Mouse (Mus musculus) kidney, embryonic 15.5 days (tissue): ENCODE results near the gene Kcne4. TPM values are rescaled to one million over a fixed set of nuclear protein-coding genes. Genes with fewer than 3 reads are reported as not detected.
"Not testable (repeated sequence)": the region's sequence is repeated elsewhere in the genome, so short reads cannot be mapped to it uniquely, and the experiment has no call there.

Experiments
- ATAC-seq: fragments of 200-750 bp; cut with Nextera tagmentation; replicated peaks from 2 replicates; pipeline ENCODE4 v1.8.0; 2017; ENCODE audit warnings: moderate TSS enrichment; ENCODE audit not compliant: low FRiP score
- H3K27ac ChIP-seq: fragments of 300-500 bp; sonication (generic); 2 replicates; pipeline ENCODE4 v1.5.1; 2015; ENCODE audit warnings: mild to moderate bottlenecking, inconsistent platforms
- H3K27me3 ChIP-seq: fragments of 300-500 bp; sonication (generic); 2 replicates; pipeline ENCODE4 v1.6.1; 2015; ENCODE audit warnings: inconsistent platforms
- H3K36me3 ChIP-seq: fragments of 300-500 bp; sonication (generic); 2 replicates; pipeline ENCODE4 v1.6.1; 2015; ENCODE audit warnings: inconsistent platforms
- H3K4me1 ChIP-seq: fragments of 300-500 bp; sonication (generic); 2 replicates; pipeline ENCODE4 v1.6.1; 2015; ENCODE audit warnings: inconsistent platforms
- H3K4me2 ChIP-seq: fragments of 300-500 bp; sonication (generic); 2 replicates; pipeline ENCODE4 v1.6.1; 2015; ENCODE audit warnings: moderate library complexity, mild to moderate bottlenecking, inconsistent platforms
- H3K4me3 ChIP-seq: fragments of 300-500 bp; sonication (generic); replicated peaks from 2 replicates; pipeline ENCODE4 v1.5.1; 2015; ENCODE audit warnings: mild to moderate bottlenecking, inconsistent platforms
- H3K9ac ChIP-seq: fragments of 300-500 bp; sonication (generic); 2 replicates; pipeline ENCODE4 v1.6.1; 2015; ENCODE audit warnings: mild to moderate bottlenecking, inconsistent platforms
- H3K9me3 ChIP-seq: fragments of 300-500 bp; sonication (generic); replicated peaks from 2 replicates; pipeline ENCODE4 v1.6.1; 2016; ENCODE audit warnings: inconsistent platforms
- WGBS: fragments of 180-500 bp; shearing (Covaris S2); methylation state at CpG from one replicate; pipeline ENCODE4 v1.1.7; 2015; ENCODE audit warnings: mixed read lengths; 5-methylcytosine and 5-hydroxymethylcytosine counted together
- polyA plus RNA-seq: library from polyadenylated mRNA; unstranded; fragments of >200 nt; fragmentation: Nextera tagmentation; extraction: Ambion mirVana; gene quantifications from 2 replicates; pipeline ENCODE4 v1.2.1, GENCODE M21; 2015

The Kcne4 gene
- polyA plus RNA-seq, result 7.3 and 7.7 TPM in 2 replicates

- Histone ChIP-seq H3K27ac (peak within 1 kb of the TSS; percentile 24), H3K9me3 (no peaks in the 10 kb centered on the region), H3K4me1 (peaks cover 57% of the 10 kb centered on the region), H3K36me3 (no peaks in the 10 kb centered on the region), H3K27me3 (no peaks in the 10 kb centered on the region), H3K4me3 (peak within 1 kb of the TSS; percentile 13), H3K9ac (no peak within 1 kb of the TSS), H3K4me2 (peak within 1 kb of the TSS; percentile 41)
- WGBS, result 27% methylated on average over 10 of the region's 10 CpGs
- peak; percentile 90 for ATAC-seq
These were observed at the start of gene Kcne4 for GRCm38 (mm10) chr1:78816639-78817038. Gene Kcne4 (plus strand): TSS chr1:78816758.

- H3K4me3 ChIP-seq, result no peak overlapping the region
- H3K27me3 ChIP-seq, result no peaks in the 10 kb centered on the region
- H3K9ac ChIP-seq, result no peak overlapping the region
- ATAC-seq, result peak; percentile 54
- H3K36me3 ChIP-seq, result no peaks in the 10 kb centered on the region
- H3K4me1 ChIP-seq, result 0 out of 2 replicates have a peak, but pooled peaks cover 4% of the 10 kb centered on the region
- H3K4me2 ChIP-seq, result no peak overlapping the region
- 29% methylated on average over 5 of the region's 5 CpGs for WGBS
- no peak overlapping the region for H3K27ac ChIP-seq
- H3K9me3 ChIP-seq, result no peaks in the 10 kb centered on the region
These were observed 34.7 kb upstream of the Kcne4 start for GRCm38 (mm10) chr1:78781899-78782298.

GRCm38 (mm10) chr1:78784936-78785335 lies 31.6 kb upstream of the Kcne4 start:
- H3K27ac ChIP-seq, H3K4me1 ChIP-seq, ATAC-seq, H3K9ac ChIP-seq, H3K4me2 ChIP-seq, H3K4me3 ChIP-seq, H3K9me3 ChIP-seq, H3K36me3 ChIP-seq, H3K27me3 ChIP-seq: not testable (repeated sequence)
- WGBS, result 95% methylated on average over 9 of the region's 9 CpGs

- H3K9ac ChIP-seq, result no peak overlapping the region
- WGBS, result 45% methylated on average over 1 of the region's 1 CpGs
- H3K36me3 ChIP-seq, result no peaks in the 10 kb centered on the region
- H3K27me3 ChIP-seq, result no peaks in the 10 kb centered on the region
- no peaks in the 10 kb centered on the region for H3K9me3 ChIP-seq
- no peak overlapping the region for H3K4me2 ChIP-seq
- no peak overlapping the region for H3K27ac ChIP-seq
- ATAC-seq, result no peak
- H3K4me1 ChIP-seq, result no peaks in the 10 kb centered on the region
- H3K4me3 ChIP-seq, result no peak overlapping the region
These were observed 26.8 kb upstream of the Kcne4 start for GRCm38 (mm10) chr1:78789744-78790143.

- H3K36me3 ChIP-seq, result no peaks in the 10 kb centered on the region
- H3K4me2 ChIP-seq, result no peak overlapping the region
- no peak for ATAC-seq
- H3K27me3 ChIP-seq, result no peaks in the 10 kb centered on the region
- H3K9ac ChIP-seq, result no peak overlapping the region
- no peak overlapping the region for H3K4me3 ChIP-seq
- H3K9me3 ChIP-seq, result no peaks in the 10 kb centered on the region
- no peak overlapping the region for H3K27ac ChIP-seq
- H3K4me1 ChIP-seq, result peaks cover 5% of the 10 kb centered on the region; the same call in 1 of the 2 replicates
These were observed 9.1 kb upstream of the Kcne4 start for GRCm38 (mm10) chr1:78807428-78807827.

GRCm38 (mm10) chr1:78809819-78810218 lies 6.7 kb upstream of the Kcne4 start:
- H3K4me2 ChIP-seq, result no peak overlapping the region
- no peak overlapping the region for H3K27ac ChIP-seq
- H3K9ac ChIP-seq, result no peak overlapping the region
- no peak for ATAC-seq
- 69% methylated on average over 4 of the region's 4 CpGs for WGBS
- no peaks in the 10 kb centered on the region for H3K9me3 ChIP-seq
- H3K36me3 ChIP-seq, result no peaks in the 10 kb centered on the region
- H3K4me3 ChIP-seq, result no peak overlapping the region
- H3K27me3 ChIP-seq, result no peaks in the 10 kb centered on the region
- peaks cover 5% of the 10 kb centered on the region; the same call in 1 of the 2 replicates for H3K4me1 ChIP-seq

GRCm38 (mm10) chr1:78810904-78811303 lies 5.7 kb upstream of the Kcne4 start:
- Histone ChIP-seq H3K9me3 (no peaks in the 10 kb centered on the region), H3K36me3 (no peaks in the 10 kb centered on the region), H3K4me2 (no peak overlapping the region), H3K4me1 (peaks cover 10% of the 10 kb centered on the region), H3K27ac (no peak overlapping the region), H3K27me3 (no peaks in the 10 kb centered on the region), H3K4me3 (no peak overlapping the region), H3K9ac (no peak overlapping the region)
- WGBS, result 80% methylated on average over 3 of the region's 3 CpGs
- no peak for ATAC-seq

GRCm38 (mm10) chr1:78811975-78812490 lies 4.5 kb upstream of the Kcne4 start:
- no peaks in the 10 kb centered on the region for H3K36me3 ChIP-seq
- no peak overlapping the region for H3K4me2 ChIP-seq
- H3K27ac ChIP-seq, result no peak overlapping the region
- WGBS, result 30% methylated on average over 10 of the region's 10 CpGs
- H3K9ac ChIP-seq, result no peak overlapping the region
- no peaks in the 10 kb centered on the region for H3K27me3 ChIP-seq
- H3K4me3 ChIP-seq, result no peak overlapping the region
- ATAC-seq, result no peak
- no peaks in the 10 kb centered on the region for H3K9me3 ChIP-seq
- peaks cover 16% of the 10 kb centered on the region for H3K4me1 ChIP-seq

GRCm38 (mm10) chr1:78817756-78818155 lies 1.2 kb downstream of the Kcne4 start:
- Histone ChIP-seq H3K27ac (0 out of 2 replicates have a peak overlapping the region, but pooled peaks have one; percentile 86), H3K36me3 (no peaks in the 10 kb centered on the region), H3K27me3 (no peaks in the 10 kb centered on the region), H3K9ac (no peak overlapping the region), H3K4me1 (peaks cover 61% of the 10 kb centered on the region), H3K9me3 (no peaks in the 10 kb centered on the region), H3K4me3 (peak overlapping the region; percentile 13), H3K4me2 (peak overlapping the region; percentile 41)
- ATAC-seq, result no peak
- 82% methylated on average over 16 of the region's 16 CpGs for WGBS

GRCm38 (mm10) chr1:78818630-78819526 lies 2.3 kb downstream of the Kcne4 start:
- no peaks in the 10 kb centered on the region for H3K27me3 ChIP-seq
- WGBS, result 47% methylated on average over 11 of the region's 11 CpGs
- H3K4me1 ChIP-seq, result peaks cover 62% of the 10 kb centered on the region
- no peaks in the 10 kb centered on the region for H3K9me3 ChIP-seq
- no peak overlapping the region for H3K4me3 ChIP-seq
- H3K36me3 ChIP-seq, result no peaks in the 10 kb centered on the region
- H3K9ac ChIP-seq, result no peak overlapping the region
- H3K4me2 ChIP-seq, result peak overlapping the region; percentile 41
- 0 out of 2 replicates have a peak, but pooled peaks have one; percentile 16 for ATAC-seq
- H3K27ac ChIP-seq, result peak overlapping the region; percentile 86

- Histone ChIP-seq H3K9me3 (no peaks in the 10 kb centered on the region), H3K27me3 (no peaks in the 10 kb centered on the region), H3K4me3 (no peak overlapping the region), H3K27ac (peak overlapping the region; percentile 86), H3K36me3 (no peaks in the 10 kb centered on the region), H3K4me2 (peak overlapping the region; percentile 41; the same call in 1 of the 2 replicates), H3K9ac (no peak overlapping the region), H3K4me1 (peaks cover 62% of the 10 kb centered on the region)
- peak; percentile 38; the same call in 1 of the 2 replicates for ATAC-seq
- 37% methylated on average over 7 of the region's 7 CpGs for WGBS
These were observed 3.0 kb downstream of the Kcne4 start for GRCm38 (mm10) chr1:78819592-78819991.

- peak overlapping the region; percentile 30; the same call in 1 of the 2 replicates for H3K4me2 ChIP-seq
- peaks cover 61% of the 10 kb centered on the region for H3K4me1 ChIP-seq
- ATAC-seq, result no peak
- H3K36me3 ChIP-seq, result no peaks in the 10 kb centered on the region
- H3K4me3 ChIP-seq, result no peak overlapping the region
- no peaks in the 10 kb centered on the region for H3K27me3 ChIP-seq
- whole genome bisulfite sequencing, result 43% methylated on average over 8 of the region's 8 CpGs
- peak overlapping the region; percentile 86 for H3K27ac ChIP-seq
- H3K9me3 ChIP-seq, result no peaks in the 10 kb centered on the region
- H3K9ac ChIP-seq, result no peak overlapping the region
These were observed 3.6 kb downstream of the Kcne4 start for GRCm38 (mm10) chr1:78820176-78820575.
